In genomic region chr12:89302011-89302410, GRCm38 (mm10) we compare ENCODE assay signal across 8 mouse cellular contexts.
DNase-seq lines count a peak whose midpoint lies in the region; ATAC-seq lines count a peak whose summit lies in the region.

No protein-coding gene starts in this region.

- no peaks in the 10 kb centered on the region for H3K36me3 ChIP-seq in embryonic facial prominence, embryonic 10.5 days (replicated peaks)
- no peaks in the 10 kb centered on the region for H3K36me3 ChIP-seq in heart, embryonic 10.5 days

- H3K9me3 ChIP-seq in embryonic facial prominence, embryonic 10.5 days = no peaks in the 10 kb centered on the region
- no peaks in the 10 kb centered on the region for H3K9me3 ChIP-seq in heart, embryonic 10.5 days

- H3K27me3 ChIP-seq in embryonic facial prominence, embryonic 10.5 days (replicated peaks; ENCODE audit: low read depth, poor library complexity, severe bottlenecking) = no peaks in the 10 kb centered on the region
- H3K27me3 ChIP-seq in heart, embryonic 10.5 days (ENCODE audit: insufficient read depth, poor library complexity, severe bottlenecking) = no peaks in the 10 kb centered on the region

- no peaks in the 10 kb centered on the region for H3K4me1 ChIP-seq in embryonic facial prominence, embryonic 10.5 days
- no peaks in the 10 kb centered on the region for H3K4me1 ChIP-seq in heart, embryonic 10.5 days

- ATAC-seq in CD4-positive, CD25-positive, alpha-beta regulatory T cell, adult 4 months = no peak

- DNase-seq in CD4-positive, CD25-positive, alpha-beta regulatory T cell, adult 2 months (ENCODE audit: low read depth, low spot score) = peak; percentile 37
- DNase-seq in adrenal gland, postnatal 25 days = peak; percentile 60
- peak; percentile 82 for DNase-seq in embryonic facial prominence, embryonic 10.5 days (ENCODE audit: low spot score)
- DNase-seq in heart, embryonic 10.5 days (ENCODE audit: low spot score) = peak; percentile 78
- peak; percentile 75 to 88 for DNase-seq in layer of hippocampus, postnatal 25 days (ENCODE audit: extremely low spot score in 1 of 2, low spot score in 1 of 2)
- DNase-seq in lung, postnatal 4 days = peak; percentile 33 to 72
- DNase-seq in skeletal muscle tissue, adult 2 months (ENCODE audit: low read depth, low spot score) = peak; percentile 29

- 42% methylated on average over 4 of the region's 4 CpGs for WGBS in embryonic facial prominence, embryonic 10.5 days
- 50% methylated on average over 4 of the region's 4 CpGs for WGBS in heart, embryonic 10.5 days

- no peak overlapping the region for H3K27ac ChIP-seq in embryonic facial prominence, embryonic 10.5 days (replicated peaks)
- H3K27ac ChIP-seq in heart, embryonic 10.5 days = no peak overlapping the region

- no peak overlapping the region for H3K4me3 ChIP-seq in embryonic facial prominence, embryonic 10.5 days
- H3K4me3 ChIP-seq in heart, embryonic 10.5 days = no peak overlapping the region

Comparison
In these comparisons a context has a peak if more than half of its experiments do, and no peak if none do; other contexts are left out.
1. DNase-seq: peak in every context shown above with its lines; median percentile 82 in embryonic facial prominence, embryonic 10.5 days; 82 in layer of hippocampus, postnatal 25 days; 78 in heart, embryonic 10.5 days; 60 in adrenal gland, postnatal 25 days; 52 in lung, postnatal 4 days; 37 in CD4-positive, CD25-positive, alpha-beta regulatory T cell, adult 2 months; 29 in skeletal muscle tissue, adult 2 months.